Mouse (Mus musculus): Measurements from ENCODE around the gene Mok. TPM values are rescaled to one million over a fixed set of nuclear protein-coding genes. Genes with fewer than 3 reads are reported as not detected.

The Mok gene
- total RNA-seq, 2 experiments from 2014 or later, result 10.9 to 12.1 TPM

DNA sequence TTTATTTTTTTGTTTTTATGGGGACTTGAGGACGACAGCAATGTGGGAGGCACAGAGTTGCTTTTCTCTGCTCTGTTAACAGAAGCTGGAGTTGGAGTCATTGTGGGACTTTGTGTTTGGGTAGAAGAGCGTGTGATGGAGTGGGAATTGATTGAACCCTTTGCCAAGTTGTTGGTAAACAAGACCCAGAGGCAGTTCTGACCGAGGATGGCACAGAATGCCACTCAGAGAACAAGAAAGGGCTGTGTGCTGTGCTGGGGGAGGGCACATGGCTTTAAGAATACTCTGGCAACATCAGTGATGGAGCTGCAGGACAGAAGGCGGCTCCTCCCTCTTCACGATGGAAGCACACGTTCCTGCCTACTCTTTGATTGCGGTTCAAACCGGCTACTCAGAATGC lies 59.6 kb downstream of the Mok start:
- intact Hi-C loops (cut with DNase I), result no loop called here
- no peak for DNase-seq (ENCODE audit: low spot score in 2 of 2)

DNA sequence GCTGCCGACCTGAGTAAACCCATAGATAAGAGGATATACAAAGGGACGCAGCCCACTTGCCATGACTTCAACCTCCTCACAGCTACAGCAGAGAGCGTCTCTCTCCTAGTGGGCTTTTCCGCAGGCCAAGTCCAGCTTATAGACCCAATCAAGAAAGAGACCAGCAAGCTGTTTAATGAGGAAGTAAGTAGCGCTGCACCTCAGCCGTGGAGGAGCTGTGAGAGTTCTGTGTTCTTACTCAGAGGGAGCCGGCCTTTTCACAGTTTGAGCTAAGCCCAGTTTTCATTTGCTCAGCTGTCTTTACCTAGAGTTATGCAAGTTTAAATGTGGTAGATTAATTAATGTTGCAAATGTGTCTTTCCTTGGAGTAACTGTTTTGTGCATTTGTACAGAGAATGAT lies 61.4 kb downstream of the Mok start:
- intact Hi-C loops (cut with DNase I), result no loop called here
- no peak for DNase-seq (ENCODE audit: low spot score in 2 of 2)

DNA sequence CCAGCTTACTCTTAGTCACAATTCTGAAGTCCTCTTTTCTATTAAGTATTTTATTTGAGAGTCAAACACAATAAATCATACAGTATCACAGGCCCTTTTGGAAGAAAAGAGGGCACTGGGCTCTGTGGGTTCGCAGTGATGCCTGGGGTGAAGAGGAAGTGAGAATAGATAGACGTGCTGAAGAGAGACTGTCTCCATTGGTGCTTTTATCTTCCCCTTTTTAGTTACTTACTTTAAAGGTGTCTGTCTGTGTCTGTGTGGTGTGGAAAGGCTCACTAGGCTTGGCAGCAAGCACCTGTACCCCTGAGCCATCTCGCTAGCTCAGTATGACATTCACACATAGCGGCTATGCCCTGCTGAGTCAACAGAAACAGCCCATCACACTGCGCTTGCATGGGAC lies 62.9 kb downstream of the Mok start:
- no peak for DNase-seq (ENCODE audit: low spot score in 2 of 2)
- intact Hi-C loops (cut with DNase I), result no loop called here

DNA sequence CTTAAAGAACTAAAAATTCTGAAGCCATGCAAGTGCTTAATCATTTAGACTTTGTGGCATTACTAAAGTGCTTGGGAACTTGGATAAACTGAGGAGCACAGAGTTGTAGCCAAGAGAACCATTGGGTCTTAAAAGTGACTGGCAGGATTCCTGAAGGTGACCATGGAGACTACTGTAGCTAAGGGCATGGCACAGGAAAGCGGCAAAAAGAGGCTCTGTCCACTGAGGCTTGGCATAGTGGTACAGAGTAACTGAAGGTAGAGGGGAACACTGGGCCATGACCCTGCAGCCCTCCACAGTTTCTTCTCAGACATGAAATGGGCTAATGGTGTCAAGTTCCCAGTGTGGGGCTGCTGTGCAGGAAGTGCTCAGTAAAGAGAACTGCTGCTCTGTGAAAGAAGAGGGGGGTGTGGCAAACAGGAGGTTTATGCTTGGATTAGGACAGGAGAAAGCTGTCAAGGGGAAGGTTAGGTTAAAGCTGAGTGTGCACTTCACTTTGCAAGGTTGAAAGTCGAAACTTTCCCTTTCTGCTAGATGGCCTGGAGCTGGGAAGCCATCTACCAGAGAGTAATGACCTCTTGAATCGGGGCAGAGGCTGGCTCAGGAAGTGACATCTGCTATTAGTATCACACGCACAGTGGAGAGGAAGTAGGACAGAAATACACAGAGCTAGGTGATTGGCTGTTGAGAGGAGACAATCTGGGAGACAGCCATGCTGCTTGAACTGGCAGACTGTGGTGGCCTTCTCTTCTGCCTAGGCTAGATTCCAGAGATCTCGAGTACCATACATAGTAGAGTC lies 64.9 kb downstream of the Mok start:
- intact Hi-C loops (cut with DNase I), result no loop called here
- DNase-seq (ENCODE audit: low spot score in 2 of 2), result no peak

DNA sequence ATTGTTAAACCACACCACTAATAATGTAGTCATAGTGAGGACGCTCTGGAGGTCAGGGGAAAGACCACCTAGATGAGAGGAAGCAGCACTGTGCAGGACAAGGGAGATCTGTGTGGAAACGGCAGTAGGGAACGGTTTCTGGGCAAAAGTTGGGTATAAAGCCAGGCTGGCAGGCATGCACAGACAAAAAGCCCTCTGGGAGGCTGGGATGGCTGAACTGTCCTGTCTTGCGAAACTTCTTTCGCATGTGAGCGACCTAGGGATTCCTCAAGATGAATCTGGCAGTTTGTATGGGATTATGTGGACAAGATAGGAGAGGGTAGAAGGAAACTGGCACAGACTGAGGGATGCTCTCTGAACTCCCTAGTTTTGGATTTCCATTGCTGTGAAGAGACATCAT lies 68.8 kb downstream of the Mok start:
- no peak for DNase-seq (ENCODE audit: low spot score in 2 of 2)
- intact Hi-C loops (cut with DNase I), result loop anchor here (5.0 kb wide), 1 partner anchor 35 kb away; the partner anchor contains the start of gene Wdr20

DNA sequence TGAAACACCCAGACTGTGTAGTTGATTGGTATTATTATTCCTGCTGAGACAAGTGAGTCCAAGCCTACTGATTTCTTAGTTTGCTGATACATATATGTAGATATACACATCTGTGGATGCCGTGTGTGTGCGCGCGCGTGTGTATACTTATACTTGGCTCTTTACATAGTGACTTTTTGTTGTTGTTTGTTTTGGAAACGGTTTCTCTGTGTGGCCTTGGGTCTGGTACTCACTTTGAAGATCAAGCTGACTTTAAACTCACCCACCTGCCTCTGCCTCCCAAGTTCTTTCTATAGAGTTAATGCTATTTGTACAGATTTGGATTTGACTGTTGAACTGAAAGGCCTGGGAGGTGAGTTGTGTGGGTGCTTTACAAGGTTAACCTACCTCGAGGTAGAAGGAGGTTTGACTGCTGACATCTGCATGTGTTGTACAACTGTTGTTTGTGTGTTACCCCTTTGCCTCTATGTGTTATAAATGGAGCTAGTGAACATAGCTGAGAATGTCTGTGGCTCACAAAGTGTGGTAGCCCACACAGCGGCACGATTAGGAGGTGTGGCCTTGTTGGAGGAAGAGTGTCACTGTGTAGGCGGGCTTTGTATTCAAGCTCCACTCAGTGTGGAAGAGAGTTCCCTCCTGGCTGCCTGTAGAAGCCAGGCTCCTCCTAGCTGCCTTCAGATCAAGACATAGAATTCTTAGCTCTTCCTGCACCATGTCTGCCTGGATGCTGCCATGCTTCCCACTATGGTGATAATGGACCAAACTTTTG lies 70.1 kb downstream of the Mok start:
- intact Hi-C loops (cut with DNase I), result loop anchor here (5.0 kb wide), 1 partner anchor 33 kb away; the partner anchor contains the start of gene Wdr20
- DNase-seq (ENCODE audit: low spot score in 2 of 2), result no peak

DNA sequence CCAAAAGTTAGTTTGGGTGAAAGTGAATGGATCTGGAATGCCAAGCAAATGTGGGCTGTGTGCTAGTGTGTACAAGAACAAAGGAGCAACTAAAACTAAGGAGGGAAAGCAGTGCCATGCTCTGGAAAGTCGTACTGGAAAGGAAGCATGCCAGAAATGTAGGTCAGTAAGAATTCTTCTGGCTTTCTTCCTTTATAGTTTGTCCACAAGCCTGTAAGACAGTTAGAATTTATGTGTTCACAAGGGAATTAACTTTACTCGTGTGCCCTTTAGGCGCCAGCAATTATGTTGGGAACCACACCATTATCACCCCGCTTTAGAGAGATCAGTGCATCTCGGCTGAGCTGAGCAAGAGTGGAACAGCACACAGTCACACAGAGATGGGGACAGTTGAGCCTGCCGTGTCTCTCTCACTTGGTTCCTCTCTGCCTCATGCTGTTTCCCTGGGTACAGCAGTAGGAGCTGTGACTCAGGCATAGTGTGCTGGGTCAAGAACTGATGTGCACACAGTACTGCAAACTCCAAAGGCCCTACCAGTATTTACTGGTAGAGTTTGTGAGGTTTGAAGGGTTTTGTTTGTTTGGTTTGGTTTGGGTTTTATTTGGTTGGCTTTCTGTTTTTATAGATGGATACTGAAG lies 71.0 kb downstream of the Mok start:
- intact Hi-C loops (cut with DNase I), result loop anchor here (5.0 kb wide), 1 partner anchor 32 kb away; the partner anchor contains the start of gene Wdr20
- no peak for DNase-seq (ENCODE audit: low spot score in 2 of 2)

DNA sequence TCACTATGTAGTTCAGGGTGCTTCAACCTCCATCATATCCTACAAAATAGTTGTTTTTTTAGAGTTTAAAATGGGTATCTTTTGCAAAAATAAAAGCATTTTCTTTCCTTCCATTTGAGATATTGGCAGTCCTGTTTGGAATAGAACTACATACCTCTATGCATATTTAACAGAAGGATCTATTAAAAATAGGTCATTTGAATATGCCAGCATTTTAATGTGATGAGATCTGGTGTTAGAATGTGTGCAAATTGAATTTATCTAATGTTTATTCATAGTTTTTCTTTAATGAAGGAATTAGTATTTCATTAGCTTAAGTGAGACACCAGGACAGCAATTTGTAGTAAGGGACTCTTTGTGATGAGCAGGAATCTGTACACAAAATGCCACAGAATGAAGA lies 72.2 kb downstream of the Mok start:
- DNase-seq (ENCODE audit: low spot score in 2 of 2), result no peak
- intact Hi-C loops (cut with DNase I), result no loop called here

DNA sequence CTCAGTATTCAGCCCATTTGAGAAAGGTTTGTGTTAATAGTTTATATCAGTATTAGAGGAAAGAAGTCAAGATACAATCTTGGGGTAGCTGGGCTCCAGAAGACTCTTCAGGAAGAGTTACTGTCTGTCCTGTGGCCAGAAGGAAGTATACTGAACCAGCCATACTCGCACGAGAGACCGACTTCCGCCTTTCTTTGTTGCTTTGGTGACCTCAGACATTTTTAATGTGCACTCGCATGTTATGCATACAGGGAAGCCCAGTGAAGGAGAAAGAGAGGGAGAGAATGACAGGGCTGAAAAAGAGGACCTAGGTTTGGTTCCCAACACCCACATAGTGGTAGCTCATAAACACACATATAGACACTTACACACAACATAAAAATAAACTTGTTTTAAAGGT lies 76.2 kb downstream of the Mok start:
- intact Hi-C loops (cut with DNase I), result no loop called here

DNA sequence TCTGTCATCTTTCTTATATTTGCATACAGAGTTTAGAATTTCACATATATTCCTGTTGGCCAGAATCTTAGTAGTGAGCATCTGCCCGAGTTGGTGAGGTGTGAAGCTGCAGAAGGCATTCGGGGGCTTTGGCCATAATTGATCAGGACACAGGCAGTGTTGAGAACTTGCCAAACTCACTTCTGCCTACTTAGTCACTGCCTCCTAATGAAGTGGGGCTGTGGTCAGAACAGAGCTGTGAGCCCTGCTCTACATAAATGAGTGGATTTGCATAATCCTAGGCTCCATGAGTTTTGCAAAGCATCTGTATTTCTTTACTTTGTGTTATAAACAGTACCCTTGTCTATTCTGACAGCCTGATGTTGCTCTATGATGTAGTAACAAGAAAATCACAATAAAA lies 78.4 kb downstream of the Mok start:
- intact Hi-C loops (cut with DNase I), result no loop called here
- no peak for DNase-seq (ENCODE audit: low spot score in 2 of 2)

More for the DNA sequence above, 76.2 kb downstream of the Mok start:
- DNase-seq (ENCODE audit: low spot score in 2 of 2), result no peak

DNA sequence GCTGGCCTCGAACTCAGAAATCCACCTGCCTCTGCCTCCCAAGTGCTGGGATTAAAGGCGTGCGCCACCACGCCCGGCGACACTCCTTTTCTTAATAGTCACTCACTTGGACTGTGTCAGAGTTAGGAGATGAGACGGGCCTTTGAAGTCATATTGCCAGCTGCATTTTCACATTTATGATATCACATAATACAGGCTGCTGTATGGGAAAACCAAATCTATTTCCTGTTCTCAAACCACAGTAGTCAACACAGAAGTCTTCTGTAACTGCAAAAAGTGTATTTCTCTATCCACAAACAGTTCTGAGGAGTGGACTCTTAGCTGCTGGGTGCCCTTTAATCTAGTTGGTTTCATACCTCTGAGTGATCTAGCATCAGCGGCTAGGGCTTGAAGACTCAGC lies 81.8 kb downstream of the Mok start:
- intact Hi-C loops (cut with DNase I), result no loop called here
- DNase-seq (ENCODE audit: low spot score in 2 of 2), result no peak

Other genes starting within 250 kb of the Mok start
- 100 to 1,000 TPM; 323 to 329 TPM for gene Dync1h1, start 239.5 kb downstream of the Mok start, total RNA-seq (2021)
- gene 1700001K19Rik, start 158.3 kb downstream of the Mok start, total RNA-seq (2021), result not detected
- gene Hsp90aa1, start 138.2 kb downstream of the Mok start, total RNA-seq (2021), result 1,000 to 10,000 TPM; 1,001 to 1,007 TPM
- 10 to 100 TPM; 45.9 to 46.6 TPM for gene Wdr20, start 103.0 kb downstream of the Mok start, total RNA-seq (2021)
- 10 to 100 TPM; 10.7 to 13.1 TPM for gene Zfp839, start 9.3 kb upstream of the Mok start, total RNA-seq (2021)
- gene Cinp, start 48.2 kb upstream of the Mok start, total RNA-seq (2021), result 100 to 1,000 TPM; 100 to 103 TPM
- gene Tecpr2, start 48.3 kb upstream of the Mok start, total RNA-seq (2021), result 10 to 100 TPM; 51.4 TPM
- 10 to 100 TPM; 15.1 to 19.4 TPM for gene Ankrd9, start 138.1 kb upstream of the Mok start, total RNA-seq (2021)
- gene Rcor1, start 198.4 kb upstream of the Mok start, total RNA-seq (2021), result 10 to 100 TPM; 14.5 to 18.7 TPM

Data from left cerebral cortex, postnatal 36 days (tissue).